Mouse (Mus musculus) liver, embryonic 16.5 days (tissue): ENCODE results near the gene Olfr346. TPM values are rescaled to one million over a fixed set of nuclear protein-coding genes. Genes with fewer than 3 reads are reported as not detected.

Source experiments
- ATAC-seq: fragments of 200-750 bp; cut with Nextera tagmentation; 2 replicates; pipeline ENCODE4 v1.8.0; 2017; ENCODE audit warnings: low read depth, mild to moderate bottlenecking, moderate number of reproducible peaks, moderate library complexity
- H3K27ac ChIP-seq: fragments of 300-500 bp; sonication (generic); 2 replicates; pipeline ENCODE4 v1.5.1; 2014; ENCODE audit warnings: mild to moderate bottlenecking, low read length
- H3K27me3 ChIP-seq: fragments of 300-500 bp; sonication (generic); 2 replicates; pipeline ENCODE4 v1.6.1; 2014; ENCODE audit warnings: low read depth, low read length, mixed read lengths; ENCODE audit not compliant: control insufficient read depth, insufficient read depth
- H3K36me3 ChIP-seq: fragments of 300-500 bp; sonication (generic); 2 replicates; pipeline ENCODE4 v1.6.1; 2014; ENCODE audit warnings: mild to moderate bottlenecking; ENCODE audit not compliant: control insufficient read depth, insufficient read depth
- H3K4me1 ChIP-seq: fragments of 300-500 bp; sonication (generic); 2 replicates; pipeline ENCODE4 v1.6.1; 2014; ENCODE audit warnings: low read depth, low read length, mixed read lengths; ENCODE audit not compliant: control insufficient read depth
- H3K4me2 ChIP-seq: fragments of 300-500 bp; sonication (generic); 2 replicates; pipeline ENCODE4 v1.6.1; 2014; ENCODE audit warnings: low read depth, low read length, mixed read lengths
- H3K4me3 ChIP-seq: fragments of 300-500 bp; sonication (generic); 2 replicates; pipeline ENCODE4 v1.5.1; 2014; ENCODE audit warnings: low read depth, mild to moderate bottlenecking, low read length
- H3K9ac ChIP-seq: fragments of 300-500 bp; sonication (generic); 2 replicates; pipeline ENCODE4 v1.6.1; 2014; ENCODE audit warnings: low read depth, low read length
- H3K9me3 ChIP-seq: fragments of 300-500 bp; sonication (generic); replicated peaks from 2 replicates; pipeline ENCODE4 v1.6.1; 2016; ENCODE audit warnings: low read length; ENCODE audit not compliant: control insufficient read depth
- WGBS: fragments of 180-500 bp; shearing (Covaris S2); extraction: QIAGEN DNeasy Blood & Tissue Kit; methylation state at CpG from one replicate; pipeline ENCODE4 v1.1.7; 2014; ENCODE audit not compliant: insufficient replicate concordance; 5-methylcytosine and 5-hydroxymethylcytosine counted together
- polyA plus RNA-seq: library from polyadenylated mRNA; unstranded; fragments of >200 nt; fragmentation: Nextera tagmentation; extraction: Ambion mirVana; gene quantifications from 2 replicates; pipeline ENCODE4 v1.2.1, GENCODE M21; 2015

The Olfr346 gene
- not detected in 2 replicates for polyA plus RNA-seq

- ATAC-seq: no peak
- Histone ChIP-seq H3K4me1 (no peaks in the 10 kb centered on the region), H3K27me3 (no peaks in the 10 kb centered on the region), H3K4me3 (no peak within 1 kb of the TSS), H3K4me2 (no peak within 1 kb of the TSS), H3K9ac (no peak within 1 kb of the TSS), H3K9me3 (no peaks in the 10 kb centered on the region; the same call in 1 of the 2 replicates), H3K36me3 (no peaks in the 10 kb centered on the region), H3K27ac (no peak within 1 kb of the TSS)
- WGBS: 67% methylated on average over 1 of the region's 1 CpGs
These were observed at the start of gene Olfr346 for GRCm38 (mm10) chr2:36685488-36685887. Olfr346 (plus strand) TSS chr2:36685788.

- H3K4me3 ChIP-seq: no peak within 1 kb of the TSS
- 53% methylated on average over 1 of the region's 1 CpGs for WGBS
- no peaks in the 10 kb centered on the region for H3K4me1 ChIP-seq
- no peak within 1 kb of the TSS for H3K9ac ChIP-seq
- ATAC-seq: no peak
- H3K27me3 ChIP-seq: no peaks in the 10 kb centered on the region
- H3K9me3 ChIP-seq: no peaks in the 10 kb centered on the region
- H3K27ac ChIP-seq: no peak within 1 kb of the TSS
- no peaks in the 10 kb centered on the region for H3K36me3 ChIP-seq
- H3K4me2 ChIP-seq: no peak within 1 kb of the TSS
These were observed 45.8 kb upstream of the Olfr346 start, which contains the start of gene Olfr345 for GRCm38 (mm10) chr2:36639741-36640140. Olfr345 (plus strand) TSS chr2:36640041.

GRCm38 (mm10) chr2:36731602-36732001 is 46.0 kb downstream of the Olfr346 start, which contains the start of gene Olfr347:
Olfr347 (plus strand) TSS chr2:36731902.
- Histone ChIP-seq H3K4me1 (no peaks in the 10 kb centered on the region), H3K9me3 (no peaks in the 10 kb centered on the region), H3K4me3 (no peak within 1 kb of the TSS), H3K27ac (no peak within 1 kb of the TSS), H3K4me2 (no peak within 1 kb of the TSS), H3K27me3 (no peaks in the 10 kb centered on the region), H3K36me3 (no peaks in the 10 kb centered on the region), H3K9ac (no peak within 1 kb of the TSS)
- no peak for ATAC-seq

- Histone ChIP-seq H3K4me3 (no peak overlapping the region), H3K4me1 (no peaks in the 10 kb centered on the region), H3K36me3 (no peaks in the 10 kb centered on the region), H3K9ac (no peak overlapping the region), H3K9me3 (no peaks in the 10 kb centered on the region), H3K27me3 (no peaks in the 10 kb centered on the region), H3K27ac (no peak overlapping the region), H3K4me2 (no peak overlapping the region)
- ATAC-seq: no peak
- 38% methylated on average over 3 of the region's 3 CpGs for WGBS
These were observed 50.6 kb downstream of the Olfr346 start for GRCm38 (mm10) chr2:36736226-36736625.

Other genes starting within 250 kb of the Olfr346 start
- gene Olfr340, start 233.2 kb upstream of the Olfr346 start, polyA plus RNA-seq: not detected in 2 replicates
- gene Olfr341, start 203.3 kb upstream of the Olfr346 start, polyA plus RNA-seq: not detected in 2 replicates
- gene Olfr342, start 160.8 kb upstream of the Olfr346 start, polyA plus RNA-seq: not detected in 2 replicates
- not detected in 2 replicates for gene Olfr344, start 119.1 kb upstream of the Olfr346 start, polyA plus RNA-seq
- gene Olfr345, start 45.7 kb upstream of the Olfr346 start, polyA plus RNA-seq: not detected in 2 replicates
- not detected in 2 replicates for gene Olfr347, start 46.1 kb downstream of the Olfr346 start, polyA plus RNA-seq
- gene Olfr348, start 98.5 kb downstream of the Olfr346 start, polyA plus RNA-seq: not detected in 2 replicates
- gene Olfr50, start 104.8 kb downstream of the Olfr346 start, polyA plus RNA-seq: not detected in 2 replicates
- not detected in 2 replicates for gene Olfr3, start 131.2 kb downstream of the Olfr346 start, polyA plus RNA-seq
- not detected in 2 replicates for gene Olfr350, start 160.5 kb downstream of the Olfr346 start, polyA plus RNA-seq
- not detected in 2 replicates for gene Olfr351, start 176.9 kb downstream of the Olfr346 start, polyA plus RNA-seq
- gene Olfr352, start 182.7 kb downstream of the Olfr346 start, polyA plus RNA-seq: not detected in 2 replicates
- gene Olfr353, start 207.1 kb downstream of the Olfr346 start, polyA plus RNA-seq: not detected in 2 replicates
- gene Olfr354, start 219.9 kb downstream of the Olfr346 start, polyA plus RNA-seq: not detected in 2 replicates
- gene Olfr355, start 243.1 kb downstream of the Olfr346 start, polyA plus RNA-seq: not detected in 2 replicates